Mouse (Mus musculus): ENCODE results near the gene Slc25a54.
A peak's percentile ranks its signal among the peaks of the same experiment; 100 is the strongest.

The Slc25a54 gene

GRCm38 (mm10) chr3:109080169-109080568 lies at the start of gene Slc25a54:
TSS of gene Slc25a54 (plus strand) at chr3:109080469.
- DNase-seq = no peak

GRCm38 (mm10) chr3:109030817-109031216 lies 49.5 kb upstream of the Slc25a54 start:
- DNase-seq = peak; percentile 72

DNA sequence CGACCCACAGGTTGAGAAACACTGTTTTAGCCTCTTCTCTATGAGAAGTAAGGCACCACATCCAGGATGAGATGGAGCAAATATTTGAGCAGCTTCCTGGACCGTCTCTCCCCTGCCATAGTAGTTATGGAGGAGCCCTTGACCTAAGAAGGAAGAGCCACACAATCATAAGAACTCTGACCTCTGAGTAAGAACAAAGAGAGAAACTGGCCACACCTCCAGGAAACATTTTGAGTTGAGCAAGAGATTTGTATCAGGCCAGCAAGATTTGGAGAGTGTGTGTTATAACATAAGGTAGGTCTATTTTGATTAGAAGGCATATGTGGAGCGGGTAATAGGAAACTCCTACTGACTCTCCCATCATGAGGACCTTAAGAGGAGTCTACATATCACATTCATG lies 48.6 kb upstream of the Slc25a54 start:
- DNase-seq = no peak

GRCm38 (mm10) chr3:109032306-109032705 lies 48.0 kb upstream of the Slc25a54 start:
- no peak for DNase-seq

GRCm38 (mm10) chr3:109034411-109034810 lies 45.9 kb upstream of the Slc25a54 start:
- DNase-seq = peak; percentile 38

DNA sequence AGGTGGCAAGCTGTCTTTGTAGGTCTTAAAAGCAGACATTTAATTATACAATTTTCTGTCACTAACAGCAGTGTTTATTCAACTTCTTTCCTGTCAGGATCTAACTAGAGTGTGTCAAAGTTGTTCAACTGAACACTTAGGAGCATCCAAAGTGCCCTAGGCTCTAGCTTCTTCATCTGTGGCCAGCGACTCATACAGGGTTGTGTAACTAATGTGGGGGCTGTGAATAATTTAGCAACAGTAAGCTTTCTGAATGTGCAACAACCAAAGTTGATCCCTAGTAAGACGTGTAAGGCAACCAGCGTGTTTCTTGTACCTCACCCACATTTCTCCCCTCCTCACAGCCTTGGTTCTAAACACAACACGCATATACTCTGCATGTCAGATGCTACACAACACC lies 39.4 kb upstream of the Slc25a54 start:
- no peak for DNase-seq

- DNase-seq = no peak
Observed at GRCm38 (mm10) chr3:109043395-109043794, 36.9 kb upstream of the Slc25a54 start.

DNA sequence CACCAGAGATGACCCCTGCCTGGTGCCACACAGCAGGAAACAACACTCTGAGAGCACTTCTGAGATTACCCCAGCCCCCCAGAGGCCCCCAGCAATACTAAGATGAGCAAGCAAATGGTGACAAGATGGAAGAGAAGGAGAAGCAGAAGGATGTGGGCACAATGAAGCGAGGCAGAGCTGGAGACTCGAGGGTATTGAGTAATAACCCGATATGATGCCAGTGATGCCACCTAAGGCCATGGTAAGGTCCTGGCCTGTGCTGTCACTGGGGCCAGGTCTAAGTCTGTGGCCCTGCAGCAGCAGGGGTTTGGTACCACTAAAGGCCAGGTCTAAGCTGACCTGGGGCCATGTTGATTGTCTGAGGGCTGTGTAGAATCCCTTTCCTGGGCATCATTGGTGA lies 33.8 kb upstream of the Slc25a54 start:
- DNase-seq = no peak

DNA sequence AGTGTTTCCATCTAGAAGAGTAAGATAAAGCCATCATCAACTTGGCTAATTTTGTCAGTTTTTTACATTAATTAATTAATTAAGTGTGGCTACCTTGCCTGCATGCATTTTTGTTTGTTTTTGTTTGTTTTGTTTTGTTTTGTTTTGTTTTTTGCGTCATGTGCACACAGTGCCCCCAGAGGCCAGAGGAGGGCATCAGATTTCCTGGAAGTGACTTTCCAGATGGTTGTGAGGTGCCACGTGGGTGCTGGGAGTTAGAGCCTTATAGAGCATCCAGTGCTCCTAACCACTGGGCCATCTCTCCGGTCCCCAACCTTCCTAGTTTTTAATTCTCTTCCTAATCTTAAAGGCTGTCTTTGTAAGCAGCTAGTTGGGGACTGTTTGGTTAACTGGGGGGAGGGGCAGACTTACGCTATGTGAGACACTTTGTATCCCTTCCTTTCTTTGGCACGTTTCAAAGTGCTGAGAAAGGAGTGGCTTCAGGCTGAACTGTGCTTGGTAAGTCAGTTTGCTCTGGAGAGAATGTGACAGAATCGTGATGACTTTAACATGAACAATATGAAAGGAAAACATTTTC lies 32.5 kb upstream of the Slc25a54 start:
- DNase-seq = no peak

- DNase-seq = peak; percentile 20
Observed at GRCm38 (mm10) chr3:109051056-109051945, 29.0 kb upstream of the Slc25a54 start.

GRCm38 (mm10) chr3:109051946-109052331 lies 28.3 kb upstream of the Slc25a54 start:
- DNase-seq = no peak

GRCm38 (mm10) chr3:109059903-109060302 lies 20.4 kb upstream of the Slc25a54 start:
- DNase-seq = no peak

GRCm38 (mm10) chr3:109062391-109062790 lies 17.9 kb upstream of the Slc25a54 start:
- no peak for DNase-seq

- peak; percentile 49 for DNase-seq
Observed at GRCm38 (mm10) chr3:109062989-109063388, 17.3 kb upstream of the Slc25a54 start.

GRCm38 (mm10) chr3:109084418-109084817 lies 4.1 kb downstream of the Slc25a54 start:
- DNase-seq = no peak

- DNase-seq = no peak
Observed at GRCm38 (mm10) chr3:109088460-109088859, 8.2 kb downstream of the Slc25a54 start.

- DNase-seq = no peak
Observed at GRCm38 (mm10) chr3:109104702-109105101, 24.4 kb downstream of the Slc25a54 start.

GRCm38 (mm10) chr3:109117136-109117535 lies 36.9 kb downstream of the Slc25a54 start:
- no peak for DNase-seq

- DNase-seq = no peak
Observed at GRCm38 (mm10) chr3:109119562-109119961, 39.3 kb downstream of the Slc25a54 start.

DNA sequence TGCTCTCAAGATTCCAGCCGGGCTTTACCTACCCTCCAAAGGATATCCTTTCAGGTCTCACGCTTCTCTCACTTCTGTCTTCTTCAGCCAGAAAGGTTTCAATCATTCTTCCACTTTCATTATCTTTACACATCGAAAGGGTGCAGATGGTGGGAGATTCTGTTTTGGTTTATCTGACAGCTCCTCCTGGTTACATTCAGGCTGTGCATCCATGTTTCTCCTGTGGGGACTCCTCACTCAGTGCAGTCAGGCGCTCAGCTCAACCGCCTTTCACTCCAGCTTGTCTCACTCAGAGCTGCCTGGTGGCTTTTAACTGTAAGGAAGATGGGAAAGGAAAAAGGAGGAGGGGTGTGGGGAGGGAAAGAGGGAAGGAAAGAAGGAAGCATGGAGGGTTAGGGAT lies 39.7 kb downstream of the Slc25a54 start:
- no peak for DNase-seq

GRCm38 (mm10) chr3:109122641-109123530 lies 42.6 kb downstream of the Slc25a54 start, which contains the start of gene Slc25a24:
TSS of gene Slc25a24 (plus strand) at chr3:109123149.
- DNase-seq = peak; percentile 13

- DNase-seq = peak; percentile 45
Observed at GRCm38 (mm10) chr3:109123531-109123981, 43.3 kb downstream of the Slc25a54 start.

- no peak for DNase-seq
Observed at GRCm38 (mm10) chr3:109124091-109124490, 43.8 kb downstream of the Slc25a54 start.

Data from kidney, adult 9 months (tissue).